Mouse (Mus musculus): ENCODE measurements around the gene Hmcn1.

GRCm38 (mm10) chr1:150556621-150557020 is 436.6 kb downstream of the Hmcn1 start:
- no peak for TF ChIP-seq CTCF (IDR thresholded peaks at IDR 0.05; ENCODE audit: insufficient read depth, low read depth, low read length)
- no peak for TF ChIP-seq POLR2A (IDR thresholded peaks at IDR 0.05; ENCODE audit: insufficient read depth, low read depth, low read length)
